Mouse (Mus musculus) embryonic facial prominence, embryonic 14.5 days (tissue): ENCODE results near the gene Stk4. TPM values are rescaled to one million over a fixed set of nuclear protein-coding genes. Genes with fewer than 3 reads are reported as not detected.

Experiments
- ATAC-seq: fragments of 200-750 bp; cut with Nextera tagmentation; 2 replicates; pipeline ENCODE4 v1.8.0; 2017; ENCODE audit warnings: low read depth, moderate number of reproducible peaks, moderate TSS enrichment
- DNase-seq: peaks from one replicate; pipeline ENCODE4 v3.0.0-alpha.2; 2015; ENCODE audit warnings: low spot score
- H3K27ac ChIP-seq: fragments of 300-500 bp; sonication (generic); replicated peaks from 2 replicates; pipeline ENCODE4 v1.5.1; 2014; ENCODE audit warnings: low read depth, mild to moderate bottlenecking, low read length, moderate library complexity
- H3K27me3 ChIP-seq: fragments of 300-500 bp; sonication (generic); replicated peaks from 2 replicates; pipeline ENCODE4 v1.6.1; 2014; ENCODE audit warnings: low read length; ENCODE audit not compliant: control insufficient read depth, insufficient read depth
- H3K36me3 ChIP-seq: fragments of 300-500 bp; sonication (generic); 2 replicates; pipeline ENCODE4 v1.6.1; 2014; ENCODE audit warnings: low read length, mixed read lengths; ENCODE audit not compliant: control insufficient read depth, insufficient read depth
- H3K4me1 ChIP-seq: fragments of 300-500 bp; sonication (generic); 2 replicates; pipeline ENCODE4 v1.6.1; 2014; ENCODE audit warnings: antibody characterized with exemption, low read length; ENCODE audit not compliant: control insufficient read depth, insufficient read depth
- H3K4me2 ChIP-seq: fragments of 300-500 bp; sonication (generic); 2 replicates; pipeline ENCODE4 v1.6.1; 2014; ENCODE audit warnings: low read depth, mild to moderate bottlenecking, low read length, moderate library complexity, mixed read lengths
- H3K4me3 ChIP-seq: fragments of 300-500 bp; sonication (generic); 2 replicates; pipeline ENCODE4 v1.5.1; 2014; ENCODE audit warnings: low read depth, mild to moderate bottlenecking, low read length
- H3K9ac ChIP-seq: fragments of 300-500 bp; sonication (generic); 2 replicates; pipeline ENCODE4 v1.6.1; 2014; ENCODE audit warnings: low read depth, mild to moderate bottlenecking, low read length, moderate library complexity, mixed read lengths
- H3K9me3 ChIP-seq: fragments of 300-500 bp; sonication (generic); 2 replicates; pipeline ENCODE4 v1.6.1; 2016; ENCODE audit warnings: low read length; ENCODE audit not compliant: control insufficient read depth
- WGBS: fragments of 180-500 bp; shearing (Covaris S2); extraction: QIAGEN DNeasy Blood & Tissue Kit; methylation state at CpG from one replicate; pipeline ENCODE4 v1.1.7; 2014; 5-methylcytosine and 5-hydroxymethylcytosine counted together
- polyA plus RNA-seq: library from polyadenylated mRNA; unstranded; fragments of >200 nt; fragmentation: Nextera tagmentation; extraction: Ambion mirVana; gene quantifications from 2 replicates; pipeline ENCODE4 v1.2.1, GENCODE M21; 2014

Stk4 gene
- polyA plus RNA-seq, 1 experiment from 2014 or later, result 24.4 TPM

DNA sequence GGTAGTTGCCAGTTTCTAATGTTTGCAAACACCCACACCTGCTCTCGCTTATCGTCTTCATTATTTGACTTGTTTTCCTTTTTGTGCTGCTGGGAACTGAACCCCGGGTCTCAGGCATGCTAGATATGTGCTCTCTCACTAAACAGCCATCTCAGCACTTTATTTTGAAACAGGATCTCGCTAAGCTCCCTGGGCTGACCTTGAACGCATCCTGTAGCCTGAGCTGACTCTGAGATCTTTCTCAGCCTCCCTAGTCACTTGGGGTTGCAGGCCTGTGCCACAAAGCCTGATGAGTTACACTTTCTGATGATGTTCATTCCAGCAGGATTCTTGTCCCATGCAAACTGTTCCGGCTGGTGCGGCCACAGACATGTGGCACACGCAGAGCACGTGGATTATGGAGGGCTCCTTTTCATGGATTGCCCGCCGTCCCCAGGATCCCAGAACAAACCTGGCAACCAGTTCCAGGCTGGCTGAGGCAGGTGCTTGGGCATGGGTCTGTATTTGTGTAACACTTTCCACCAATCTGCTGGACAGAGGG, 91.5 kb downstream of the Stk4 start:
- no peak for ATAC-seq
- Histone ChIP-seq H3K9me3 (no peaks in the 10 kb centered on the region), H3K4me2 (no peak overlapping the region), H3K9ac (no peak overlapping the region), H3K4me1 (no peaks in the 10 kb centered on the region), H3K27me3 (peaks cover 7% of the 10 kb centered on the region), H3K4me3 (no peak overlapping the region), H3K36me3 (no peaks in the 10 kb centered on the region; the same call in 1 of the 2 replicates), H3K27ac (no peak overlapping the region)
- DNase-seq, result no peak
- WGBS, result 76% methylated on average over 11 of the region's 11 CpGs

- Histone ChIP-seq H3K4me3 (no peak overlapping the region), H3K4me1 (peaks cover 11% of the 10 kb centered on the region), H3K9me3 (no peaks in the 10 kb centered on the region), H3K27ac (no peak overlapping the region), H3K36me3 (no peaks in the 10 kb centered on the region), H3K27me3 (peaks cover 41% of the 10 kb centered on the region), H3K4me2 (no peak overlapping the region), H3K9ac (no peak overlapping the region)
- WGBS, result 91% methylated on average over 5 of the region's 5 CpGs
- ATAC-seq, result no peak
- no peak for DNase-seq
These were observed 94.8 kb downstream of the Stk4 start for GRCm38 (mm10) chr2:164164941-164165340.

- Histone ChIP-seq H3K27ac (no peak overlapping the region), H3K9ac (peak overlapping the region; percentile 48), H3K4me1 (peaks cover 24% of the 10 kb centered on the region), H3K9me3 (no peaks in the 10 kb centered on the region), H3K36me3 (no peaks in the 10 kb centered on the region), H3K4me2 (peak overlapping the region; percentile 60), H3K4me3 (peak overlapping the region; percentile 38), H3K27me3 (peaks cover 66% of the 10 kb centered on the region)
- WGBS, result 16% methylated on average over 54 of the region's 90 CpGs
- no peak for DNase-seq
- ATAC-seq, result peak; percentile 26; the same call in 1 of the 2 replicates
These were observed 97.8 kb downstream of the Stk4 start for GRCm38 (mm10) chr2:164167752-164168570.

GRCm38 (mm10) chr2:164168571-164168946, 98.4 kb downstream of the Stk4 start:
- WGBS, result 40% methylated on average over 3 of the region's 42 CpGs

DNA sequence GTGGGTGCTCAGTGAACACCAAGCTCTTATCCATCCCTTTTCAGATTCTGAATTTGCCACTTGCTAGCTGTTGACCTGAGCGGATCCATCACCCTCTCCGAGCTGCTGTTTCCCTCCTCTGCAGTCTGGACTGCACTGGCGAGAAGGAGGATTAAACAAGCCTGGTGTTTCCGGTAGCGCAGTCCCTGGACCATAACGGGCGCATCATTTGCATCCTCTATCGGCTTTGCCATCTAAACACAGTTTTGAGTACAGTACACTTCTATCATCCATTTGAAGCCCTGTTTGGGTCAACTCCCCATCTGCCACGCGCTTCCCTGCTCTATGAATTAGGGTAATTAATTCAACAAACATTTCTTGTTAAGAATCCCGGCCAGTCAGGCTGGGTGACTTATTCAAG, 100.2 kb downstream of the Stk4 start:
- peak overlapping the region; percentile 68 for H3K4me2 ChIP-seq

More at GRCm38 (mm10) chr2:164168571-164168946, 98.4 kb downstream of the Stk4 start:
- Histone ChIP-seq H3K4me3 (peak overlapping the region; percentile 38), H3K36me3 (no peaks in the 10 kb centered on the region), H3K9ac (peak overlapping the region; percentile 48), H3K9me3 (no peaks in the 10 kb centered on the region), H3K27ac (no peak overlapping the region), H3K27me3 (peaks cover 66% of the 10 kb centered on the region), H3K4me2 (peak overlapping the region; percentile 60), H3K4me1 (peaks cover 24% of the 10 kb centered on the region)
- ATAC-seq (no peak; the same call in 1 of the 2 replicates), DNase-seq (no peak)

GRCm38 (mm10) chr2:164170902-164171301, 100.8 kb downstream of the Stk4 start, which contains the start of gene Kcns1:
Kcns1 (minus strand) TSS chr2:164171113.
- Histone ChIP-seq H3K9ac (peak within 1 kb of the TSS; percentile 55), H3K4me3 (peak within 1 kb of the TSS; percentile 37), H3K4me2 (peak within 1 kb of the TSS; percentile 68), H3K9me3 (no peaks in the 10 kb centered on the region), H3K27me3 (peaks cover 66% of the 10 kb centered on the region), H3K27ac (no peak within 1 kb of the TSS), H3K36me3 (no peaks in the 10 kb centered on the region), H3K4me1 (peaks cover 31% of the 10 kb centered on the region)
- DNase-seq (no peak), ATAC-seq (no peak)
- WGBS, result 0% methylated on average over 16 of the region's 29 CpGs

More for the DNA sequence above, 100.2 kb downstream of the Stk4 start:
- Histone ChIP-seq H3K27me3 (peaks cover 66% of the 10 kb centered on the region), H3K9me3 (no peaks in the 10 kb centered on the region), H3K27ac (no peak overlapping the region), H3K9ac (0 out of 2 replicates have a peak overlapping the region, but pooled peaks have one; percentile 55), H3K4me3 (peak overlapping the region; percentile 37), H3K36me3 (no peaks in the 10 kb centered on the region), H3K4me1 (peaks cover 31% of the 10 kb centered on the region)
- 5% methylated on average over 11 of the region's 11 CpGs for WGBS
- ATAC-seq (no peak), DNase-seq (no peak)

GRCm38 (mm10) chr2:164173394-164173793, 103.3 kb downstream of the Stk4 start:
- Histone ChIP-seq H3K27ac (no peak overlapping the region), H3K9ac (no peak overlapping the region), H3K4me2 (no peak overlapping the region), H3K27me3 (peaks cover 41% of the 10 kb centered on the region), H3K36me3 (no peaks in the 10 kb centered on the region), H3K4me3 (no peak overlapping the region), H3K4me1 (peaks cover 24% of the 10 kb centered on the region), H3K9me3 (no peaks in the 10 kb centered on the region)
- ATAC-seq (no peak), DNase-seq (no peak)
- 55% methylated on average over 3 of the region's 3 CpGs for WGBS

- Histone ChIP-seq H3K4me1 (peaks cover 20% of the 10 kb centered on the region), H3K36me3 (no peaks in the 10 kb centered on the region), H3K9ac (no peak overlapping the region), H3K9me3 (no peaks in the 10 kb centered on the region), H3K27me3 (peaks cover 27% of the 10 kb centered on the region), H3K4me3 (no peak overlapping the region), H3K4me2 (no peak overlapping the region), H3K27ac (no peak overlapping the region)
- DNase-seq (peak; percentile 26), ATAC-seq (no peak)
- 69% methylated on average over 8 of the region's 8 CpGs for WGBS
These were observed 104.7 kb downstream of the Stk4 start for GRCm38 (mm10) chr2:164174649-164175395.
